Mouse (Mus musculus) gastrocnemius, postnatal 36 days (tissue): ENCODE measurements around the gene 2310046K23Rik. TPM values are rescaled to one million over a fixed set of nuclear protein-coding genes. Genes with fewer than 3 reads are reported as not detected.
"Not testable (repeated sequence)": the region's sequence is repeated elsewhere in the genome, so short reads cannot be mapped to it uniquely, and the experiment has no call there.

Experiments used
- DNase-seq, 2 experiments: peaks; one replicate each; pipeline ENCODE4 v3.0.0; 2022
- intact Hi-C: fragments of 180-260 bp; cut with DNase I; formaldehyde crosslinking; loops from one replicate; pipeline ENCODE4 v1.15.1; 2025
- long read RNA-seq, 2 experiments: library from polyadenylated mRNA; stranded (forward); transcript quantifications; one replicate each; pipeline ENCODE4 v2.0.0; 2021
- total RNA-seq, 2 experiments: library from RNA; stranded (reverse); gene quantifications; 2 replicates each; pipeline ENCODE4 v1.2.3; 2021

2310046K23Rik gene
- not detected for total RNA-seq
- long read RNA-seq, experiment 1 = 0 reads
- long read RNA-seq, experiment 2 = 0 reads

DNA sequence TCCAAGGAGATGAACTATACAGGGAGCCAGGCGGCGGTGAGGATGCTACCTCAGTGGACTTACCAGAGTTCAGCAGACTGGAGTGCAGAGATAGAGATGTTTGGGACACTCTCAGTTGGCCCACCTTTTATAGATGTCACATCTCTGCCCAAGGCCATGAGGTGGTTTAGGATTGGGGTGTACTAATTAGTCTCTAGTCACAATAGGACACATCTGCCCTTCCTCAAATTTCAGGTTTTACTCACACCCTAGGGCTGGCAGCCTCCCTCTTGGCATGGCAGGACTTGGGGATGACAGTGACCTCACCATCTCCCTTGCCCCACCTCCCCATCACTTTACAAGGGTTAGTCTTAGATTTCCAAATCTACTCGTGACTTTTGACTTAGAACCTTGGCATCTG is at the start of gene 2310046K23Rik:
TSS of gene 2310046K23Rik (minus strand) at position 101 of the 400 bp plus-strand sequence.
- intact Hi-C loops = no loop called here
- DNase-seq = no peak

DNA sequence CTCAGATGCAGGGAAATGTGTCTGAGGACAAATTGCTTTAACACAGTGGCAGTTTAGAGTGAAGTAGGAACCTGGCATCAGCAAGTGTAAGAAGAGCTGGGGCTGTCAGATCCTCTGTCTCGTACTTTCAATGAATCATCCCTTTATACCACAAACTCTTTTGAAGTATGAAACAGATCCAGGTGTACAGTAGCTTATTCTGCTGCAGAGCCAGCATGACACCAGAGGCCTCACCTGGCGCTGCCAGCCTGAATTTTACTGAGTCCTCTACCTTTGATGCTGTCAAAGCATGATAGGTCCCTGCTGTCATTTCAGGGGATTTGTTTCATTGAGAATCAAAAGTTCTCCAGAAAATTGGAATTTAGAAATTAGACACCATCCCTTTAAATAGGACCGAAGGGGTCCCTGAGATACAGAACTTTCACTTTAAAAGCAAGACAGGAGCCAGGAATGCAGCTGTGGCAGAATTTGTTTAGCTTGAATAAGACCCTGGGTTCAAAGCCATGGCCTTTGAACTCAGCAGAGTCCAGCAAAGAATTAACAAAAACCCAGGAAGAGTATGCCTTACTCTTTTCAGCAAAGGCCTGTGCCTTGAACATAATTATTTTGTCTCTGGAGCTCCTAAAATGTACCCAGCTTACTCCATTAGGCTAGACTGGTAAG is 49.0 kb upstream of the 2310046K23Rik start:
- intact Hi-C loops = no loop called here
- DNase-seq = no peak

- intact Hi-C loops = no loop called here
Measured at GRCm38 (mm10) chr3:92579508-92579907, 45.2 kb upstream of the 2310046K23Rik start.

DNA sequence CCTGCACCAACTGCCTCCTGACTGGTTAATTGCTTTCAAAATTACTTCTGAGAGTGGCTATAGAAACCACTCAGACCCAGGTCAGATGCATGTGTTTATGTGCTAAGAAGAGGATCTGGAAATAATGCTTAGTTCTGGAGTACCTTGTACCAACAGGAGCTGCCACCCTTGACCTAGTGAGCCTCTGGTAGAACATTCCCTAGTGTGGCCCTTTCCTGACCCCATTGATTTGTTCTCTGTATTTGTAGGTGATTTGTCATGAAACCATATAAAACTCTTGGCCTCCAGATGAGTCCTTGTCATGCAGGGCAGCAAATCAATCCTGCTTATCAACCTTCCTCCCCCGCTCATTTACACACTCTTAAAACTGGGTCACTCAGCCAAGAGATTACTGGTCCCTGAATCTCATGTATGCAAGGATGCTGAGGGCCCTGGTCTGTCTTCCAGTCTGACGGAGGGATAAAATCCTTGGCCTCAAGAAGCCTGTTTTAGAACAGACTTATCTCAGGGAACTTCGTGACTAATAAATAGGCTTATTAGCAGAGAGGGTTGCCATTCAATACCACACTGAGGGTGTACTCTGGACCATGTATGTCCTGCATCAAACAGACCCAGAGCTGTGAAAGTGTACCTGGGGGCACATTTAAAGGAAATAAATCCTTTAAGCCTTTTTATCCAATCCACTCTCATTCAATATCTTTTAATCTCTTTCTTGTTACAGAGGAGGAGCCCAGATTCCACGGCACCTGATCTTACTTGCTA is 44.5 kb upstream of the 2310046K23Rik start:
- no peak for DNase-seq
- intact Hi-C loops = no loop called here

More at GRCm38 (mm10) chr3:92579508-92579907, 45.2 kb upstream of the 2310046K23Rik start:
- no peak for DNase-seq

DNA sequence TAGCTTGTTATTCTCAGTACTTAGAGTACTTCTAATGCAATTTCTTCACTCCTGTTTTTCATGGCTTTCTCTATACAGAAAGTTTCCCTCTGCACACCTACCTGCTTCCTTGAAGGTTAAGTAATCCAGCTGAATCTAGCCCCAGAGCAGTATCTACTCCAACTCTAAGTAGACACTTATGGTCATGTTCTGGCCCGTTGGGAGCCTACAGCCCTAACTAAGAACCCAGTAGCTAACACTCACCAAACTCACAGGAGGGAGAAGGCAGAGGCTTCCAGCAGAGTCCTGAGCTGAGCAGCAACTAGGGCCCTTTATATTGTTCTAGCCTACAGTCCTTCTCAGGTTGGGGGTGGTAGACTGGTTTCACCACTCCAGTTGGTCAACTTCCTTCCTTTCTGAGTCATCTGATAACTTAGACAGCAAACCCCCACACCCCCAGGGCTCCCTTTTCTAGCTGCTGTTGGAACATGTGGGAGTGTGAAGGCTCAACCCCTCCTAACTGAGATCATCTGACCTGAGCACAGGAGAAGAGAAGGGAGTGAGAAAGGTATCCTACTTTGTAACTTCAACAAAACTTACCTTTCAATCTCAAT is 39.2 kb upstream of the 2310046K23Rik start, which contains the start of gene Ivl:
TSS of gene Ivl (minus strand) at position 287 of the 593 bp plus-strand sequence.
- DNase-seq = no peak
- intact Hi-C loops = no loop called here

GRCm38 (mm10) chr3:92572514-92573155 is 38.3 kb upstream of the 2310046K23Rik start:
- intact Hi-C loops = no loop called here
- no peak for DNase-seq

- no peak for DNase-seq
- intact Hi-C loops = no loop called here
Measured at GRCm38 (mm10) chr3:92568752-92569151, 34.4 kb upstream of the 2310046K23Rik start.

GRCm38 (mm10) chr3:92565418-92565817 is 31.1 kb upstream of the 2310046K23Rik start:
- intact Hi-C loops = no loop called here
- DNase-seq = no peak

GRCm38 (mm10) chr3:92512325-92512724 is 22.0 kb downstream of the 2310046K23Rik start:
- no peak for DNase-seq
- intact Hi-C loops = no loop called here

DNA sequence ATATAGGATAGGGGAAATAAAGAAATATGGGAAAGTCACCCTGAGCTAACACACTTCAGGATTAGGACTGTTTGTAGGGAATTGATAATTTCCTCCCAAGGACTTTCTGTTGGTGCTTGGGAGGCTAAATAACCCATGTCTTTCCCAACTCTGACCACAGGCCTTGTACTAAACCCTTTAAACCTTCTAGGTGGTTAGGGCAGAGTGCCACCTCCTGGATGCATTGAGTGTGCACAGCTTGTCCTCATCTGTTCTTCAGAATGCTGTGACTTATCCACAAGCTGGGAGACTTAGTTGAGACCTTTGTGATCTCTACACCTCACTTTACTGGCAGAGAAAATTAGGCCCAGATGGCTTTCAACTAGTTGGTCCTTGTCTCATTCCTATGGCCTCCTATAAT is 23.5 kb downstream of the 2310046K23Rik start:
- DNase-seq = no peak

DNA sequence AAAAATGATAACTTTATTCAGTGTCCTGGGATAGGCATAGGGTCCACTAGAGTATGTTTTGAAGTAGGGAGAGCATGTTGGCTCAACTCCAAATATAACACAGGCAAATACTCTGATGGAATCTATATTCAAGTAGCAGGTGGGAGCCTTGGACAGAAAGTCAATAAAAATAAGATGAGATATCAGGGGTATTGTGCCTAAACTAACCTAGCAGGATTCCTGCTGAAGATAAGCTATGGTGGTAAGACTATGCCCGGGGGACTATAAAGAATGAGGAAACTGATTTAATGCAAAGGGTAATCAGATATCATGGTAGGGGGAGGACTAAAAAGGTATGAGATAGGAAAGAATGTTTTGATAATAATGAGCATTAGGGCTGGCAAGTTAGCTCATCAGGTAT is 26.1 kb downstream of the 2310046K23Rik start:
- intact Hi-C loops = no loop called here
- DNase-seq = no peak

More for the DNA sequence above, 23.5 kb downstream of the 2310046K23Rik start:
- intact Hi-C loops = no loop called here

DNA sequence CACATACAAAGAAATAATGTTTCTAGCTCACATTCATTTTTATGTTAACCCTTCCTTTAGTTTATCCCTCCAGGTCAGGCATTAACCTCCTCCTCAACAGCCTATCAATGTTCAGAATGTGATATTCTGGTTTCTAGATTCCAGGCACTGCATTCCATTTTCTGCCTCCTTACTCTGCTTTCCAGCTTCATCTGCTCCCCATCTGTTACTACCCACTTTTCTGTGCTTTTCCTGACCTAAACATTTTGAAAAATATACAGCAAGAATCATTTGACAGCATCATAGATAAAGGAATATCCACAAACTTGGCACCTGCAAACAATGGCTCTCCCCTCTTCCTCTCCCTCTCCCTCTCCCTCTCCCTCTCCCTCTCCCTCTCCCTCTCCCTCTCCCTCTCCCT is 30.8 kb downstream of the 2310046K23Rik start:
- DNase-seq = no peak

GRCm38 (mm10) chr3:92500393-92500792 is 33.9 kb downstream of the 2310046K23Rik start, which contains the start of gene Sprr4:
Gene Sprr4 (minus strand): TSS chr3:92500493.
- no peak for DNase-seq
- intact Hi-C loops = no loop called here

More for the DNA sequence above, 30.8 kb downstream of the 2310046K23Rik start:
- intact Hi-C loops = no loop called here

- DNase-seq, intact Hi-C loops: not testable (repeated sequence)
Measured at GRCm38 (mm10) chr3:92490262-92490661, 44.0 kb downstream of the 2310046K23Rik start.

GRCm38 (mm10) chr3:92486307-92486706 is 48.0 kb downstream of the 2310046K23Rik start:
- intact Hi-C loops = no loop called here
- no peak for DNase-seq

DNA sequence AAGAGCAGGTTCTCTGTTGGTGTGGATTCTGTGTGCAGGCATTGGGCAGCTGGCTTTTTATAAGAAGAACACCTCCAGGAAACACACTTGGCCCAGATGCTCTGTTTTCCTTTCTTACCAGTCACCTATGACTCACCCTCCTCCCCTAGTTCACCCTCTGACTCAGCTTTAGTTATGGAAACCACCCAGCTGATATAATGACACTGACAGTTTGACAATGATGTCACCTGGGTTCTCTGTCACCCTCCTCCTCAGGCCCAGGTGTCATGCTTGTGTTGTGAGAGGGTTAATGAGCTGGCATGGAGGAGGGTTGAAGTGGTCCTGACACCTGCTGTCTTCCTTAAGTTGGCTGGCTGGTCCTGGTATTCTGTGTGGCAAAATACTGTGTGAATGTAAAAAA is 48.4 kb downstream of the 2310046K23Rik start, which contains the start of gene Sprr1a:
TSS of gene Sprr1a (minus strand) at position 33 of the 400 bp plus-strand sequence.
- no peak for DNase-seq
- intact Hi-C loops = no loop called here
